Mouse (Mus musculus) heart, adult 2 months (tissue): ENCODE measurements around the gene Abca13.

Experiments used
- CTCF ChIP-seq: fragments of 200-600 bp; IDR thresholded peaks from 2 replicates; pipeline ENCODE4 v1.8.1; 2022; ENCODE audit warnings: antibody characterized with exemption, mild to moderate bottlenecking, moderate library complexity
- EP300 ChIP-seq: fragments of 200-500 bp; IDR thresholded peaks from 2 replicates; pipeline ENCODE4 v1.6.1; 2011; ENCODE audit warnings: low read depth, low read length, control low read depth; ENCODE audit not compliant: insufficient read depth

DNA sequence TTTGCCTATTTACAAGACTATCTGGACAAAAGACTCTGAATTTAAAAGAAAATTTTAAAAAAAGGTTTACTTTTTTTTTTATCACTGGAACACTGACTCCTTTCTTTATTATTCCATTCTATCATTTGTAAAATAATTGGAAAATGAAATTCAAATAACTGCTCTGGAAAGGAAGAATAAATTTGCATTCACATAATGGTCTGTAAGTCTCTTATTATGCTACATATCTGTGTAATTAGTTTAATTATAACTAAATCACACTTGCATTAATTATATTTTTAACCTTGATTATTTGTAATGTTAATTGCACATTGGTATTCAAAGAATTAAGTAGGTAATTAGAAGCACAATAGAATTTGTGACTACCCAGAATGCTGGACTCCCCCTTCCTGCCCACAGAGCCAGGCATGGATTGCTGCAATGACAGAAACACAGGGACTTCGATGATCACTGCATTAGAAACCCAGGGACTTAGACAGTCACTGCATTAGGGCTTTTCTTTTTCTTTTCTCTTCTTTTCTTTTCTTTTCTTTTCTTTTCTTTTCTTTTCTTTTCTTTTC, 400.1 kb downstream of the Abca13 start:
- no peak for TF ChIP-seq CTCF
- TF ChIP-seq EP300: no peak
